Mouse (Mus musculus): ENCODE results near the gene Gins1.
A peak's percentile ranks its signal among the peaks of the same experiment; 100 is the strongest.
"Not testable (repeated sequence)": the region's sequence is repeated elsewhere in the genome, so short reads cannot be mapped to it uniquely, and the experiment has no call there.

Gins1 gene

DNA sequence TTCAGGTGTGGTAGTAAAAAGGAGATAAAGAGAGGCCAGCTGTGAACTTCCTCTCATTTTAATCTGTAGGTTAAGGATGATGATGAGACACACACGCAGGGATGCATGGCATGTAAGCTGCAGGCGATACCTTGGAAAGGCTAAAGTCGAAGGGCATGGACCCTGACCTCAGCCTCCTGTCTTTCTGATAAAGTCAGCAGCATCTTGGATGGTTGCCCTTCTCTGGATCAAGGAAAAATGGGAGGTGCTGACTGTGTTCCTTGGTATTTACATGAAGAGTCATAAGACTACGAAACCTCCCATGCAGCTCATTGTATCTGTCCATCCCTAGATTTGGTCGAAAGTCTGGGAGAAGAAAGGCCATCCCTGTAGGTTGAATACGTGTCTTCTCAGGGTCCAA is 4.9 kb upstream of the Gins1 start:
- peaks cover 23% of the 10 kb centered on the region for H3K4me1 ChIP-seq (replicated peaks; ENCODE audit: low read depth, low read length)
- H3K9me3 ChIP-seq (ENCODE audit: low read length) = no peaks in the 10 kb centered on the region
- peaks cover 18% of the 10 kb centered on the region for H3K36me3 ChIP-seq (ENCODE audit: insufficient read depth, low read length)
- no peak overlapping the region for H3K4me3 ChIP-seq (replicated peaks; ENCODE audit: low read length)
- TF ChIP-seq CTCF (conservative IDR thresholded peaks at IDR 0.05; ENCODE audit: low read length) (no peak), NANOG (IDR thresholded peaks at IDR 0.05; ENCODE audit: borderline replicate concordance, low read length) (no peak), POU5F1 (IDR thresholded peaks at IDR 0.05; ENCODE audit: borderline replicate concordance, low read length) (no peak)
- no peaks in the 10 kb centered on the region for H3K27me3 ChIP-seq (ENCODE audit: insufficient read depth, low read length)

DNA sequence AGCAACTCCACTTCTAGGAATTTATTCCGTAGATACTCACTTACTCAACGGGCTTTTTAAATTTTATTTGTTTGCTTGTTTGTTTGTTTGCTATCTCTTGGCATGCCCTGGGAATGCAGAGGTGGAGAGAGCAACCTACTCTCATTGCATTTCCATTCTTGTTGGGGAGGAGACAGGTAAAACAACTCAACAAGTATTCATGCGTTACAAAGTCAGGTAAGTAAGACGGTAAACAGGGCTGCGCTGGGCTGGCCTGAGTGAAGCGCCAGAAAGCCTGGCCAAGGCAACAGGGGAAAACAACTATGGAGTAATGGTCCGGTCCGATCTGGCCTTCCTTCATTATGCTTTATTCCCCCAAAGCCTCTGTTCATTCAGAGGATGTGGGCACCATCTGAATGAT is 2.9 kb upstream of the Gins1 start:
- H3K27me3 ChIP-seq (ENCODE audit: insufficient read depth, low read length) = no peaks in the 10 kb centered on the region
- TF ChIP-seq POU5F1 (IDR thresholded peaks at IDR 0.05; ENCODE audit: borderline replicate concordance, low read length) = no peak
- no peak for TF ChIP-seq NANOG (IDR thresholded peaks at IDR 0.05; ENCODE audit: borderline replicate concordance, low read length)
- H3K9me3 ChIP-seq (ENCODE audit: low read length) = no peaks in the 10 kb centered on the region
- no peak overlapping the region for H3K4me3 ChIP-seq (replicated peaks; ENCODE audit: low read length)
- peaks cover 17% of the 10 kb centered on the region for H3K36me3 ChIP-seq (ENCODE audit: insufficient read depth, low read length)
- peaks cover 7% of the 10 kb centered on the region for H3K4me1 ChIP-seq (replicated peaks; ENCODE audit: low read depth, low read length)

DNA sequence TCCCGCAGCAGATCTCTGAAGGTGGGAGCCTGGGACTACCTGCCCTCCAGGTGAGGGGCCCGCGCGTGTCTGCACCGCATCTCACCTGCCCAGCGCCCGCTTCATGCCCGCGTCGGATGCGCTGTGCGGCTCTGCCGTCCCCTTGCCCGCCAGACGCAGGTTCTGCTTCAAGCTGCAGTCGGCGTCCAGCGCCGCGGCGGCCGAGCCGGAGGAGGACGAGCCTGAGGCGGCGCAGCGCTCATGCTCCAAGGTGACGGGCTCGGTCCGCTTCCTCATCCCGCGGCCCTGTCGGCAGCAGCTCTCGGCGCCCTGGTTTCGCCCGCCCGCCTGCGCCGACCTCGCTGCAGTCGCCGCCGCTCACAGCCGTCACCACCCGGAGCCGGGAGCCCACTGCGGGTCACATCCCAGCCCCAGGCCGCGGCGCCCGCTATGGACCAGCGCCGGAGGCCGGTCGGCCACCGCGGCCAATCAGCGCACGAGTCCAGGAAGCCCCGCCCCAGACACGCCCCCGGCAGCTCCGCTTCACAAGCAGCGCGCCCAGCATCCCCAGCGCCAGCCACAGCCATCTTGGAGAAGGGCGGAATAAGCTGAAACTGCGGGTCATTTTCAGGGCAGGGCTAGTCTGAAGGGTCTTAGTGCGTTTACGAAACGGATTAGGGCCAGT is 796 bp upstream of the Gins1 start, which contains the start of gene Abhd12:
Gene Abhd12, minus strand, starts transcription at position 470 of the 664 bp plus-strand sequence.
- TF ChIP-seq NANOG (IDR thresholded peaks at IDR 0.05; ENCODE audit: borderline replicate concordance, low read length) (no peak), CTCF (conservative IDR thresholded peaks at IDR 0.05; ENCODE audit: low read length) (no peak), POU5F1 (IDR thresholded peaks at IDR 0.05; ENCODE audit: borderline replicate concordance, low read length) (no peak)
- Histone ChIP-seq H3K9me3 (ENCODE audit: low read length) (no peaks in the 10 kb centered on the region), H3K27me3 (ENCODE audit: insufficient read depth, low read length) (no peaks in the 10 kb centered on the region), H3K36me3 (ENCODE audit: insufficient read depth, low read length) (peaks cover 13% of the 10 kb centered on the region), H3K4me1 (replicated peaks; ENCODE audit: low read depth, low read length) (peaks cover 13% of the 10 kb centered on the region), H3K4me3 (replicated peaks; ENCODE audit: low read length) (peak within 1 kb of the TSS; percentile 96)

DNA sequence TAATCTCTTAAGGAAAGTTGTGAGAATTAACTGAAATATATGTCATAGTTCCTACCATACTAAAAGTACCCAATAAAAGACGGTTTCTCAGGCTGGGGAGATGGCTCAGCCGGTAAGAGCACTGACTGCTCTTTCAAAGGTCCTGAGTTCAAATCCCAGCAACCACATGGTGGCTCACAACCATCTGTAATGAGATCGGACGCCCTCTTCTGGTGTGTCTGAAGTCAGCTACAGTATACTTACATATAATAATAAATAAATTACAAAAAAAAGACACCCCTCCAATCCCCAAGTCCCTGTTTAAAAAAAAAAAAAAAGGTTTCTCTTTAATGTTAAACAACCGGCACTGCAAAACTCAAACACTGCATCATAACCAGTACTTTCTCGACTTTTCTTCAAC is 3.7 kb downstream of the Gins1 start:
- not testable (repeated sequence) for H3K9me3 ChIP-seq (ENCODE audit: low read length); H3K36me3 ChIP-seq (ENCODE audit: insufficient read depth, low read length); H3K27me3 ChIP-seq (ENCODE audit: insufficient read depth, low read length)
- H3K4me1 ChIP-seq (replicated peaks; ENCODE audit: low read depth, low read length) = peaks cover 21% of the 10 kb centered on the region
- peak overlapping the region; percentile 87 for H3K4me3 ChIP-seq (replicated peaks; ENCODE audit: low read length)

DNA sequence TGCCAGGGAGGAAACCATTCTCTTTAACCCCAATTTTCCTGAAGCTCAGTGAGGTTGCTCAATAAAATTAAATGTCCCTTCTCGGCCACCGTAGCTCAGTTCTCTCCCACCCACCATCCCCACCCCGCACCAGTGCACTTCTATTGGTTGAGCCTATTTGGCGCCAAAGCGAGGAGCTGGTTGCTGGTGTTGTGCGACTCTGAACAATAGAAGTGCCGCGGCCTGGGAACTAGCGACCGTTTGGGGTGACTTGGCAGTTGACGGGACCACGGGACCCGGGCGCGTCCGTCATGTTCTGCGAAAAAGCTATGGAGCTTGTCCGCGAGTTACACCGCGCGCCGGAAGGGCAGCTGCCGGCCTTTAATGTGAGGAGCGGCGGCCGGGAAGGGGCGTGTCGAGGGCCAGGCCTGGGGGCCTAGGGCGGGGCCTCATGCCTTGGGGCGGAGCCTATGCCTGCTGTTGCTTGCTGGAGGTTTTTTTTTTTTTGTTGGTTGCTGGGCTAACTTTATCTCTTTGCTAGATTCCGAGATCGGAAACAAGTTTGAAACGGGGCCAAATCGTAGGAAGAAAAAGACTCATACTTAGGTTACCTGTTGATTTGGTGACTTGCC is 4.3 kb downstream of the Gins1 start:
- Histone ChIP-seq H3K4me3 (replicated peaks; ENCODE audit: low read length) (peak overlapping the region; percentile 87), H3K36me3 (ENCODE audit: insufficient read depth, low read length) (peaks cover 14% of the 10 kb centered on the region), H3K9me3 (ENCODE audit: low read length) (no peaks in the 10 kb centered on the region), H3K27me3 (ENCODE audit: insufficient read depth, low read length) (no peaks in the 10 kb centered on the region), H3K4me1 (replicated peaks; ENCODE audit: low read depth, low read length) (peaks cover 21% of the 10 kb centered on the region)
- no peak for TF ChIP-seq POU5F1 (IDR thresholded peaks at IDR 0.05; ENCODE audit: borderline replicate concordance, low read length)
- TF ChIP-seq CTCF (conservative IDR thresholded peaks at IDR 0.05; ENCODE audit: low read length) = no peak
- TF ChIP-seq NANOG (IDR thresholded peaks at IDR 0.05; ENCODE audit: borderline replicate concordance, low read length) = no peak

DNA sequence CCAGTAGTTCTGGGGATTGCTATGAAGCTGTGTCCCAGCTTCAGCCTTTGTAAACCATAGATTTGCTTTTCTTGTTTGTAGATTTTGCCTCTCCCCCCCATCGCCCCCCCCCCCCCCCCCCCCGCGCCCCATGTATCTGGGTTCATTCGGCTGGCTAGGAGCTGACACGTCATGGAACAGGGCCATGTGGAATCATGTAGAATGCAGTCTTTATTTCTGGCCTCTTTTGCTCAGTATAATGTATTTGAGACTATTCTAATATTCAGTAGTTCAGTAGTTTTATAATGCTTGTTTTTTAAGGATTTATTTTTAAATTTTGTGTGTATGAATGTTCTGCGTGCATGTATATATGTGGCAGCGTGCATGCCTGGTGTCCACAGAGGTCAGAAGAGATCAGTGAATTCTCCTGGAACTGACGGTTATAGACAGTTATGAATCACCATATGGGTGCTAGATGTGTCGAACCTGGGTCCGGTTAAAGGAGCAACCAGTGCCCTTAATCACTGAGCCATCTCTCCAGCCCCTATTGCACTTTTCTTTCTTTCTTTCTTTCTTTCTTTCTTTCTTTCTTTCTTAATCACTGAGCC is 5.2 kb downstream of the Gins1 start:
- Histone ChIP-seq H3K4me1 (replicated peaks; ENCODE audit: low read depth, low read length) (peaks cover 21% of the 10 kb centered on the region), H3K4me3 (replicated peaks; ENCODE audit: low read length) (peak overlapping the region; percentile 87), H3K36me3 (ENCODE audit: insufficient read depth, low read length) (peaks cover 21% of the 10 kb centered on the region), H3K9me3 (ENCODE audit: low read length) (no peaks in the 10 kb centered on the region), H3K27me3 (ENCODE audit: insufficient read depth, low read length) (no peaks in the 10 kb centered on the region)
- TF ChIP-seq POU5F1 (IDR thresholded peaks at IDR 0.05; ENCODE audit: borderline replicate concordance, low read length) = no peak
- no peak for TF ChIP-seq NANOG (IDR thresholded peaks at IDR 0.05; ENCODE audit: borderline replicate concordance, low read length)
- TF ChIP-seq CTCF (conservative IDR thresholded peaks at IDR 0.05; ENCODE audit: low read length) = no peak

DNA sequence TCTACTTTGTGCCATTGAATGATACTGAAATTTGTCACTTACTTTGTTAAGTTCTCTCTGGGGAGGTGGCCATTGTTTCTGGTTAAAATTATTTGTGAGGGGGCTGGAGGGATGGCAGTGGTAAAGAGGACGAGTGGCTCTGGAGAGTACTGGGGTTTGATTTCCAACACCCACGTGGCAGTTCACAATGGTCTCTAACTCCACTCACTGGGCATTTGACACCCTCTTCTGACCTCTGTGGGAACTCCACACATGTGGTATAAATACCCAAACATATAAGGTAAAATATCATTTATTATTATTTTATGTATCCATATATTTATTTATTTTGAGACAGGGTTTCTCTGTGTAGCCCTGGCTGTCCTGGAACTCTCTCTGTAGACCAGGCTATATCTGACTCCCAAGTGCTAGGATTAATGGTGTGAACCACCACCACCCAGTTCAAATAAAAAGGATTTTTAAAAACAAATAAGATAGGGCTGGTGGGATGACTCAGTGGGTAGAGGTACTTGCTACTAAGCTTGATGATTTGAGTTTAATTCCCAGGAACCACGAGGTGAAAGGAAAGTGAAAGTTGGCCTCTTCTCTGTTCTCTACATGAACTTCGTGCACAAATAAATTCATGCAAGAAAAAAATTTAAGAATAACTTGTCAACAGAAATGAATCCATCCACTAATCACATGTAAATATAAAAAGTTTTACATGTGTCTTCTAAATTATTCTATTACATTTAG is 9.7 kb downstream of the Gins1 start:
- TF ChIP-seq NANOG (IDR thresholded peaks at IDR 0.05; ENCODE audit: borderline replicate concordance, low read length) (no peak), POU5F1 (IDR thresholded peaks at IDR 0.05; ENCODE audit: borderline replicate concordance, low read length) (no peak), CTCF (conservative IDR thresholded peaks at IDR 0.05; ENCODE audit: low read length) (no peak)
- H3K27me3 ChIP-seq (ENCODE audit: insufficient read depth, low read length) = no peaks in the 10 kb centered on the region

DNA sequence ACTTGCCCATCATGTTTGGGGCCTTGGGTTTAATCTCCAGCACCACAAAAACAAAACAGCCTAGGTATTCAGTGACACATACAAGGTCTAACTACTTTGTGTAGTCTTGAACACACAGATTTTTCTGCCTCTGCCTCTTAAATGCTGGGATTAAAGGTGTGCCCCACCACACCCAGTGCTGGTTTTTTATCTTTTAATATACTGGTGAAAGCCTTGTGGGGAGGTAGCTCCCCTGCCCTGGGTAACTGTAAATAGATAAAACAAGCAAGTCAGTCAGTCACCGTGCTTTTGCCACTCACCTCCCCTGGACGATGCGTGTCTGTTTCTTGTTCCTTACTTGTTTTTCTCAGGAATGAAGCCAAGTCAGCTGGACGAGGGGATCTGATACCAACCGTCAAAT is 10.6 kb downstream of the Gins1 start:
- Histone ChIP-seq H3K4me3 (replicated peaks; ENCODE audit: low read length) (no peak overlapping the region), H3K36me3 (ENCODE audit: insufficient read depth, low read length) (peaks cover 61% of the 10 kb centered on the region), H3K4me1 (replicated peaks; ENCODE audit: low read depth, low read length) (peaks cover 24% of the 10 kb centered on the region), H3K27me3 (ENCODE audit: insufficient read depth, low read length) (no peaks in the 10 kb centered on the region), H3K9me3 (ENCODE audit: low read length) (no peaks in the 10 kb centered on the region)
- TF ChIP-seq CTCF (conservative IDR thresholded peaks at IDR 0.05; ENCODE audit: low read length) (no peak), NANOG (IDR thresholded peaks at IDR 0.05; ENCODE audit: borderline replicate concordance, low read length) (no peak), POU5F1 (IDR thresholded peaks at IDR 0.05; ENCODE audit: borderline replicate concordance, low read length) (no peak)

More for the DNA sequence above, 9.7 kb downstream of the Gins1 start:
- no peak overlapping the region for H3K4me3 ChIP-seq (replicated peaks; ENCODE audit: low read length)
- H3K36me3 ChIP-seq (ENCODE audit: insufficient read depth, low read length) = peaks cover 56% of the 10 kb centered on the region
- peaks cover 24% of the 10 kb centered on the region for H3K4me1 ChIP-seq (replicated peaks; ENCODE audit: low read depth, low read length)
- no peaks in the 10 kb centered on the region for H3K9me3 ChIP-seq (ENCODE audit: low read length)

Data from E14TG2a.4 (cell line).